Mouse (Mus musculus) MEL (cell line): ENCODE results near the gene Tbc1d14. TPM values are rescaled to one million over a fixed set of nuclear protein-coding genes. Genes with fewer than 3 reads are reported as not detected.

Experiments
- DNase-seq: peaks from one replicate; pipeline ENCODE4 v3.0.0; 2011; ENCODE audit warnings: low read depth, low spot score
- H3K27ac ChIP-seq: 2 replicates; pipeline ENCODE4 v1.5.1; 2012; ENCODE audit warnings: low read depth, mild to moderate bottlenecking, control low read depth, low read length, moderate library complexity; ENCODE audit not compliant: control insufficient read depth
- H3K27me3 ChIP-seq, 2 experiments: fragments of 150-350 bp in 1 of 2; sonication (generic) in 1 of 2; 2 replicates each; pipeline ENCODE4 v1.6.1; 2012; ENCODE audit warnings: low read length in 2 of 2, mild to moderate bottlenecking in 2 of 2, improper control_type of control experiment in 1 of 2, moderate library complexity in 1 of 2; ENCODE audit not compliant: insufficient read depth in 2 of 2, control insufficient read depth in 1 of 2
- H3K36me3 ChIP-seq, 2 experiments: 2 replicates each; pipeline ENCODE4 v1.6.1; 2012 to 2014; ENCODE audit warnings: low read length in 2 of 2, improper control_type of control experiment in 1 of 2, inconsistent platforms in 1 of 2, mild to moderate bottlenecking in 1 of 2; ENCODE audit not compliant: insufficient read depth in 2 of 2, control insufficient read depth in 1 of 2
- H3K4me1 ChIP-seq, 2 experiments: fragments of 150-350 bp in 1 of 2; sonication (generic) in 1 of 2; 2 replicates each; pipeline ENCODE4 v1.6.1; 2012; ENCODE audit warnings: low read length in 2 of 2, improper control_type of control experiment in 1 of 2, mild to moderate bottlenecking in 1 of 2; ENCODE audit not compliant: insufficient read depth in 2 of 2, control insufficient read depth in 1 of 2
- H3K4me3 ChIP-seq, 2 experiments: fragments of 150-350 bp in 1 of 2; sonication (generic) in 1 of 2; 2 replicates each; pipeline ENCODE4 v1.5.1; 2012; ENCODE audit warnings: low read depth in 2 of 2, low read length in 2 of 2, mild to moderate bottlenecking in 2 of 2, moderate library complexity in 2 of 2, control low read depth in 1 of 2, improper control_type of control experiment in 1 of 2; ENCODE audit not compliant: control insufficient read depth in 1 of 2, insufficient read depth in 1 of 2
- H3K79me2 ChIP-seq: 2 replicates; pipeline ENCODE4 v1.6.1; 2012; ENCODE audit warnings: mild to moderate bottlenecking, low read length, moderate library complexity; ENCODE audit not compliant: control insufficient read depth, poor library complexity, insufficient read depth
- H3K9ac ChIP-seq: 2 replicates; pipeline ENCODE4 v1.6.1; 2012; ENCODE audit warnings: low read depth, mild to moderate bottlenecking, control low read depth, low read length, moderate library complexity; ENCODE audit not compliant: control insufficient read depth, poor library complexity, severe bottlenecking
- H3K9me3 ChIP-seq: fragments of 150-350 bp; sonication (generic); replicated peaks from 2 replicates; pipeline ENCODE4 v1.6.1; 2012; ENCODE audit warnings: mild to moderate bottlenecking, low read length, improper control_type of control experiment, moderate library complexity; ENCODE audit not compliant: insufficient read depth
- BHLHE40 ChIP-seq: IDR thresholded peaks from 2 replicates; pipeline ENCODE4 v1.6.1; 2012; ENCODE audit warnings: low read depth, mild to moderate bottlenecking, inconsistent platforms, low read length, improper control_type of control experiment, borderline replicate concordance
- CHD2 ChIP-seq: IDR thresholded peaks from 2 replicates; pipeline ENCODE4 v1.6.1; 2011; ENCODE audit warnings: low read length, improper control_type of control experiment
- CTCF ChIP-seq, 3 experiments: IDR thresholded peaks in 2 of 3; conservative IDR thresholded peaks in 1 of 3; 2 replicates each; pipeline ENCODE4 v1.5.1; 2011 to 2012; ENCODE audit warnings: low read length in 3 of 3, low read depth in 2 of 3, mild to moderate bottlenecking in 2 of 3, improper control_type of control experiment in 1 of 3, inconsistent platforms in 1 of 3, mixed read lengths in 1 of 3, moderate library complexity in 1 of 3; ENCODE audit not compliant: control insufficient read depth in 1 of 3, insufficient read depth in 1 of 3, poor library complexity in 1 of 3, severe bottlenecking in 1 of 3
- E2F4 ChIP-seq: IDR thresholded peaks from 2 replicates; pipeline ENCODE4 v1.6.1; 2011; ENCODE audit warnings: low read depth, low read length, improper control_type of control experiment, borderline replicate concordance
- ELF1 ChIP-seq: IDR thresholded peaks from 2 replicates; pipeline ENCODE4 v1.6.1; 2014; ENCODE audit warnings: low read depth, mild to moderate bottlenecking, inconsistent platforms, low read length, improper control_type of control experiment, moderate library complexity
- GABPA ChIP-seq: IDR thresholded peaks from 2 replicates; pipeline ENCODE4 v1.6.1; 2012; ENCODE audit warnings: low read depth, mild to moderate bottlenecking, inconsistent platforms, low read length, improper control_type of control experiment, moderate library complexity
- GATA1 ChIP-seq: IDR thresholded peaks from 2 replicates; pipeline ENCODE4 v1.6.1; 2011; ENCODE audit warnings: low read depth, low read length, improper control_type of control experiment
- HCFC1 ChIP-seq: IDR thresholded peaks from 2 replicates; pipeline ENCODE4 v1.6.1; 2012; ENCODE audit warnings: low read depth, mild to moderate bottlenecking, inconsistent platforms, low read length, improper control_type of control experiment, moderate library complexity
- KAT2A ChIP-seq: conservative IDR thresholded peaks from 2 replicates; pipeline ENCODE4 v1.6.1; 2012; ENCODE audit warnings: low read depth, low read length, improper control_type of control experiment, inconsistent platforms
- MAX ChIP-seq: IDR thresholded peaks from 2 replicates; pipeline ENCODE4 v1.6.1; 2011; ENCODE audit warnings: low read length, improper control_type of control experiment
- MAZ ChIP-seq: IDR thresholded peaks from 2 replicates; pipeline ENCODE4 v1.6.1; 2012; ENCODE audit warnings: low read depth, mild to moderate bottlenecking, inconsistent platforms, low read length, improper control_type of control experiment
- MXI1 ChIP-seq: IDR thresholded peaks from 2 replicates; pipeline ENCODE4 v1.6.1; 2011; ENCODE audit warnings: mild to moderate bottlenecking, low read depth, low read length, improper control_type of control experiment
- MYC ChIP-seq: IDR thresholded peaks from 2 replicates; pipeline ENCODE4 v1.6.1; 2011; ENCODE audit warnings: low read depth, mild to moderate bottlenecking, low read length, improper control_type of control experiment, moderate library complexity
- NELFE ChIP-seq: IDR thresholded peaks from 2 replicates; pipeline ENCODE4 v1.6.1; 2011; ENCODE audit warnings: low read depth, low read length, improper control_type of control experiment
- POLR2A ChIP-seq, 2 experiments: IDR thresholded peaks; 2 replicates each; pipeline ENCODE4 v1.6.1; 2011 to 2012; ENCODE audit warnings: low read length in 2 of 2, mild to moderate bottlenecking in 2 of 2, control low read depth in 1 of 2, improper control_type of control experiment in 1 of 2, low read depth in 1 of 2, moderate library complexity in 1 of 2; ENCODE audit not compliant: control insufficient read depth in 1 of 2, insufficient read depth in 1 of 2, poor library complexity in 1 of 2
- POLR2AphosphoS5 ChIP-seq: IDR thresholded peaks from 2 replicates; pipeline ENCODE4 v1.6.1; 2012; ENCODE audit warnings: low read depth, borderline replicate concordance, mild to moderate bottlenecking, inconsistent platforms, low read length, moderate library complexity, mixed read lengths
- RCOR1 ChIP-seq: IDR thresholded peaks from 2 replicates; pipeline ENCODE4 v1.6.1; 2012; ENCODE audit warnings: low read depth, mild to moderate bottlenecking, inconsistent platforms, low read length, improper control_type of control experiment
- TAL1 ChIP-seq: IDR thresholded peaks from 2 replicates; pipeline ENCODE4 v1.6.1; 2012; ENCODE audit warnings: mild to moderate bottlenecking, inconsistent platforms, low read length, moderate library complexity, mixed read lengths
- ZC3H11A ChIP-seq: IDR thresholded peaks from 2 replicates; pipeline ENCODE4 v1.6.1; 2012; ENCODE audit warnings: low read depth, mild to moderate bottlenecking, inconsistent platforms, low read length, improper control_type of control experiment
- ZNF384 ChIP-seq: IDR thresholded peaks from 2 replicates; pipeline ENCODE4 v1.6.1; 2012; ENCODE audit warnings: low read depth, mild to moderate bottlenecking, inconsistent platforms, low read length, improper control_type of control experiment
- polyA plus RNA-seq, 2 experiments: library from polyadenylated mRNA; stranded (reverse) in 1 of 2; unstranded in 1 of 2; fragments of >175 nt in 1 of 2; fragments of >200 nt in 1 of 2; gene quantifications; 2 replicates each; pipeline versions ENCODE4 v1.2.1 to v1.2.4; 2012; ENCODE audit warnings: low replicate concordance in 2 of 2, low read depth in 1 of 2; ENCODE audit not compliant: insufficient read length in 2 of 2, insufficient read depth in 1 of 2, missing spikeins in 1 of 2
- total RNA-seq: library from RNA; depleted of rRNA; stranded (reverse); fragments of 300-350 nt; gene quantifications from 2 replicates; pipeline ENCODE4 v1.2.3, GENCODE M21; 2012

Gene Tbc1d14
- total and polyA plus RNA-seq, 3 experiments, result 7.3 to 35.6 TPM; not detected in 1

DNA sequence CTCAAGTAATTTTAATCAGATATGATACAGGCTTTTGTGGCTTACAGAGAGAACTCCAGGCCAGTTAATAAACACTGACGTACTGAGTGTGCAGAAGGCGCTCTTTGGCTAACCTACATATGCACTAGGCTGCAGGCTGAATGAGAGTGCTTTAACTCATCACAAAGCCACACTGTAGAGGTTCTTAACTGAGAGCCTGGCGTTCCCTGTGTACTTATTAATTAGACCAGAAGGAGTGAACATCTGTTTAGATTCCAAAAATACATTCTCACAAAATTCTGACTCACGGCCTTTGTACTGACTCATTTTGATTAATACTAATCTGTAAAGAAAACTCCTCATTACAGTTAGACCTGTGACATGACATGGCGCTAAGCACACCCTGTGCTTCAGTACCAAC lies 25.8 kb upstream of the Tbc1d14 start:
- H3K4me1 ChIP-seq, result peaks cover 16% of the 10 kb centered on the region in 2 experiments

DNA sequence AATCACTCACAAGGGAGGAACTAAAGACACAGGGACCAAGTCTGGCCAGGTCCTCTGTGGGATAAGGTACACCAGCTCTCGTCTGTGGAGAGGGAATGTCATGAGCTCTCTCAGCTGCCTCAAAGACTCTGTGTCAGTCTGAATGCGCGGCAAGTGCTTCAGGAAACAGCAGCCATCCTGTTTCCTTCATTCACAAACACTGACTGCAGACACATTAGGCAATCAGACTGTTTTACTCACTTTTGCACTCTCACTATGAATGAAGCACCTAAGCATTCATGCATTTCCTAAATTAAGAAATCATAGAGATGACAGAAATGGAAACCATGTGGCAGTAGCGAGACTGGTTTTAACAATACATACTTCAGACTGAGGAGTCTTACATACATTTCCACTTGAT lies 25.3 kb upstream of the Tbc1d14 start:
- Histone ChIP-seq H3K27me3 (no peaks in the 10 kb centered on the region), H3K36me3 (peaks cover 19 to 21% of the 10 kb centered on the region in 2 experiments), H3K9me3 (no peaks in the 10 kb centered on the region), H3K4me1 (peaks cover 16% of the 10 kb centered on the region in 2 experiments), H3K4me3 (no peak overlapping the region), H3K27ac (no peak overlapping the region), H3K79me2 (peaks cover 2% of the 10 kb centered on the region; the same call in 1 of the 2 replicates), H3K9ac (no peak overlapping the region)
- TF ChIP-seq E2F4 (no peak), KAT2A (no peak)
- no peak for DNase-seq

More for the DNA sequence above, 25.8 kb upstream of the Tbc1d14 start:
- no peak for DNase-seq
- H3K4me3 ChIP-seq, result no peak overlapping the region
- peaks cover 2% of the 10 kb centered on the region; the same call in 1 of the 2 replicates for H3K79me2 ChIP-seq
- peaks cover 19 to 21% of the 10 kb centered on the region in 2 experiments for H3K36me3 ChIP-seq
- no peak overlapping the region for H3K27ac ChIP-seq
- TF ChIP-seq POLR2AphosphoS5, result no peak
- no peak for TF ChIP-seq KAT2A
- no peak for TF ChIP-seq GABPA
- TF ChIP-seq ELF1, result no peak
- TF ChIP-seq MYC, result no peak
- TF ChIP-seq E2F4, result no peak
- TF ChIP-seq RCOR1, result no peak
- no peak for TF ChIP-seq MAZ
- no peak for TF ChIP-seq HCFC1
- TF ChIP-seq POLR2A (IDR thresholded peaks at IDR 0.05; ENCODE audit: control insufficient read depth in 1 of 2, insufficient read depth in 1 of 2, low read depth in 1 of 2, low read length in 2 of 2, poor library complexity in 1 of 2), result no peak
- TF ChIP-seq GATA1, result no peak
- no peak for TF ChIP-seq ZC3H11A
- H3K9ac ChIP-seq, result no peak overlapping the region
- no peaks in the 10 kb centered on the region for H3K9me3 ChIP-seq
- H3K27me3 ChIP-seq, result no peaks in the 10 kb centered on the region

DNA sequence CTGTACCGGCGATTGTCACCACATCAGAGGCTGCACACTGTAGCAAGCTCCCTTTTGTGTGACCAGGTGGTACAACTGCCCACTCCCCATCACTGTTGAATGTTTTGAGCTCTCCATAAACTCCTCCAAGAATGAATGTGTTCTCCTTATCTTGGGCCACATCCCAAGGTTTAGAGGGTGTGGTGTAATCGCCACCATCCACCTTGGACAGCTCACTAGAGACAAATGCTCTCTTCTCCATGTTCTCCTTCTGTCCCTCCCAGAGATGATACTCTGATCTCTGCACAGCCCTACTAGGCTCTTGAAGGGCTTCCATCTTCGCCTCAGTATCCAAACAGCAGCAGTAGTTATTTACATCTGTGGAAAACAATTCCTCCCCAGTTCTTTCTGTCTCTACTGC lies 21.0 kb upstream of the Tbc1d14 start:
- no peaks in the 10 kb centered on the region for H3K9me3 ChIP-seq
- no peak overlapping the region for H3K9ac ChIP-seq
- TF ChIP-seq HCFC1, result no peak
- TF ChIP-seq MYC, result no peak
- no peak for TF ChIP-seq GABPA
- no peak for TF ChIP-seq CTCF (IDR thresholded peaks at IDR 0.05 in 2 of 3, conservative IDR thresholded peaks at IDR 0.05 in 1 of 3; ENCODE audit: control insufficient read depth in 1 of 3, insufficient read depth in 1 of 3, low read depth in 2 of 3, low read length in 3 of 3, poor library complexity in 1 of 3, severe bottlenecking in 1 of 3)
- no peak for TF ChIP-seq TAL1
- no peak for TF ChIP-seq E2F4
- TF ChIP-seq MAZ, result no peak
- TF ChIP-seq MXI1, result no peak
- TF ChIP-seq ELF1, result no peak
- no peak for TF ChIP-seq BHLHE40
- no peak for TF ChIP-seq ZNF384
- no peak for TF ChIP-seq ZC3H11A
- TF ChIP-seq CHD2, result no peak
- TF ChIP-seq NELFE, result no peak
- TF ChIP-seq MAX, result no peak
- H3K27me3 ChIP-seq, result no peaks in the 10 kb centered on the region
- H3K4me1 ChIP-seq, result no peaks in the 10 kb centered on the region; a peak in 1 of 4 replicates
- no peak overlapping the region for H3K27ac ChIP-seq
- DNase-seq, result no peak
- H3K4me3 ChIP-seq, result no peak overlapping the region
- H3K79me2 ChIP-seq, result no peaks in the 10 kb centered on the region
- peaks cover 0 to 22% of the 10 kb centered on the region in 2 experiments; a peak in 3 of 4 replicates for H3K36me3 ChIP-seq
